Mouse (Mus musculus) spleen, adult 2 months (tissue): ENCODE data around the gene Bmper.

Experiments used
- CTCF ChIP-seq: fragments of 200-500 bp; IDR thresholded peaks from 2 replicates; pipeline ENCODE4 v1.5.1; 2011; ENCODE audit warnings: mild to moderate bottlenecking, inconsistent platforms; ENCODE audit not compliant: insufficient read depth, insufficient read length, insufficient replicate concordance; ENCODE audit errors: extremely low read depth
- POLR2A ChIP-seq: fragments of 200-500 bp; IDR thresholded peaks from 2 replicates; pipeline ENCODE4 v1.6.1; 2011; ENCODE audit warnings: low read depth, low read length, inconsistent platforms

DNA sequence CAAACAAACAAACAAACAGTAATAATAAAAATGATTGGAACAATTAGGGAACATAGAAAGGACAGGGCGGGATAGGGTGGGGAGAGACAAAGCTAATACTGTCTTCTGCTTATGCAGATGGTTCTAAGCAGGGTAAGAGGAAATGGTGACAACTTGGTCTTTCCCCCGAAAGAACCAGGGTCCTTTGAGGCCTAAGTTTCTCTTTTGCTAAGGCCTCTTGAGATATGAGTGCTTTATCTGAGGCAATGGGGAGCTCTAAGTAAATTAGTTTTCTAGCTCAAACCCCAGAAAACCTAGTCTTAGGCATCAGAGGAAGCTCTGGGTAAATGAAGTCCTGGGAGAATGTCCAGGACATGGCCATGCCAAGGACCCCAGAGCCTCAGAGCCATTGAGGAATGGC lies 141.2 kb downstream of the Bmper start:
- TF ChIP-seq POLR2A: no peak
- no peak for TF ChIP-seq CTCF
